Mouse (Mus musculus) cortical plate, adult 2 months (tissue): ENCODE data around the gene Endov.

Experiments used
- CTCF ChIP-seq: fragments of 200-500 bp; IDR thresholded peaks from 2 replicates; pipeline ENCODE4 v1.5.1; 2011; ENCODE audit warnings: mild to moderate bottlenecking, control low read depth, low read length; ENCODE audit not compliant: insufficient read depth; ENCODE audit errors: extremely low read depth
- POLR2A ChIP-seq: fragments of 200-500 bp; IDR thresholded peaks from 2 replicates; pipeline ENCODE4 v1.6.1; 2011; ENCODE audit warnings: mild to moderate bottlenecking, low read length, control low read depth; ENCODE audit not compliant: insufficient read depth; ENCODE audit errors: extremely low read depth

DNA sequence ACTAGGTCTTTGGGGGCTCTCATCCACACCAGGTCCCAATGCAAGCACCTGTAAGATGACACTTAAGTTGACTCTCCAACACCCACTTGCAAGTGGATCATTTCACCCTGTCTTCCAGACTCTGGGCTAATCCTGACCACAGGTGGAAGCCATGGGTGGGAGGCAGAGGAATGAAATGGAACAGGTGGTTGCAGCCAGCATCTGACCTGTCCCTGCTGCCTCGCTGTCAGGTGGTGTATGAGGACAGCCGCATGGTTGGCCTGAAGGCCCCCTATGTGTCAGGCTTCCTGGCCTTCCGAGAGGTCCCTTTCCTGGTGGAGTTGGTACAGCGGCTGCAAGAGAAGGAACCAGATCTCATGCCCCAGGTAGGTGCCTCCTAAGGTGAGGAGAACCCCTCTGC is 8.2 kb downstream of the Endov start:
- no peak for TF ChIP-seq CTCF
- no peak for TF ChIP-seq POLR2A
